Mouse (Mus musculus) forebrain, embryonic 16.5 days (tissue): ENCODE results near the gene Nrm. TPM values are rescaled to one million over a fixed set of nuclear protein-coding genes. Genes with fewer than 3 reads are reported as not detected.
A peak's percentile ranks its signal among the peaks of the same experiment; 100 is the strongest.

ENCODE experiments used
- ATAC-seq: fragments of 200-750 bp; cut with Nextera tagmentation; 2 replicates; pipeline ENCODE4 v1.8.0; 2017; ENCODE audit warnings: mild to moderate bottlenecking, moderate library complexity
- H3K27ac ChIP-seq: fragments of 300-500 bp; sonication (generic); 2 replicates; pipeline ENCODE4 v1.5.1; 2014; ENCODE audit warnings: low read length, control low read depth
- H3K27me3 ChIP-seq: fragments of 300-500 bp; sonication (generic); replicated peaks from 2 replicates; pipeline ENCODE4 v1.6.1; 2014; ENCODE audit warnings: low read length; ENCODE audit not compliant: control insufficient read depth, insufficient read depth
- H3K36me3 ChIP-seq: fragments of 300-500 bp; sonication (generic); 2 replicates; pipeline ENCODE4 v1.6.1; 2014; ENCODE audit not compliant: control insufficient read depth, insufficient read depth
- H3K4me1 ChIP-seq: fragments of 300-500 bp; sonication (generic); replicated peaks from 2 replicates; pipeline ENCODE4 v1.6.1; 2014; ENCODE audit warnings: low read length; ENCODE audit not compliant: control insufficient read depth, insufficient read depth
- H3K4me2 ChIP-seq: fragments of 300-500 bp; sonication (generic); 2 replicates; pipeline ENCODE4 v1.6.1; 2014; ENCODE audit warnings: mild to moderate bottlenecking, low read length, control low read depth
- H3K4me3 ChIP-seq: fragments of 300-500 bp; sonication (generic); replicated peaks from 2 replicates; pipeline ENCODE4 v1.5.1; 2014; ENCODE audit warnings: mild to moderate bottlenecking, low read length, control low read depth
- H3K9ac ChIP-seq: fragments of 300-500 bp; sonication (generic); replicated peaks from 2 replicates; pipeline ENCODE4 v1.6.1; 2014; ENCODE audit warnings: low read depth, low read length, control low read depth
- H3K9me3 ChIP-seq: fragments of 300-500 bp; sonication (generic); 2 replicates; pipeline ENCODE4 v1.6.1; 2016; ENCODE audit warnings: low read length; ENCODE audit not compliant: control insufficient read depth
- WGBS: fragments of 180-500 bp; shearing (Covaris S2); extraction: QIAGEN DNeasy Blood & Tissue Kit; methylation state at CpG from one replicate; pipeline ENCODE4 v1.1.7; 2014; 5-methylcytosine and 5-hydroxymethylcytosine counted together
- polyA plus RNA-seq: library from polyadenylated mRNA; unstranded; fragments of >200 nt; fragmentation: Nextera tagmentation; extraction: Ambion mirVana; gene quantifications from 2 replicates; pipeline ENCODE4 v1.2.1, GENCODE M21; 2015

The Nrm gene
- polyA plus RNA-seq, result 23.4 and 26.1 TPM in 2 replicates

DNA sequence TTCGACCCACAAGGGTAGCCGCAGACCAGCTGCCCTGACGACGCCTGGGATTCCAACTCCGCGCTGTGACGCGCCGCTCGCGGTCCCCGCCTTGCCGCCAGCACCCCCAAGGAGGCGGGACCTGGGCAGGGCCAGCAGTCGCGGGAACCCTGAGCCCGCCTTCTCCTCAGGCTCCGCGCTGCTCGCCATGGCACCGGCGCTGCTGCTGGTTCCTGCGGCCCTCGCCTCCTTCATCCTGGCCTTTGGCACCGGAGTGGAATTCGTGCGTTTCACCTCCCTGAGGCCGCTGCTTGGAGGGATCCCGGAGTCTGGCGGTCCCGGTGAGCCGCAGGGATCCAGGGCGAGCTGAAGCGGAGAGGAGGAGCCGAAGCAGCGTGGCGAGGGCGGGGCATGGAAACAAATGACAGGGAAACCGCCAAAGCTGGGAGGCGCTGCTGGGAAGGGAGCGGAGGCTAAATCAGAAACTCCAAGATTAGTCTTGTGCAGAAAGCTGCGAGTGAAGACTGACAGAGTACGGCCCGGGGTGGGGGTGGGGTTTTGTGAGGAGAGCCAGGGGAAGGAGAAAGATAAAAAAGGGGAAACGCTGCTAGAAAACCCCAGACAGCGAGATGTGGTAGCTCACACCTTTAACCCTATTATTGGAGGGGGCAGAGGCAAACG is at the start of gene Nrm:
Gene Nrm, plus strand, starts transcription at position 121 of the 660 bp plus-strand sequence.
- Histone ChIP-seq H3K4me3 (peak within 1 kb of the TSS; percentile 89), H3K4me1 (peaks cover 17% of the 10 kb centered on the region), H3K9me3 (no peaks in the 10 kb centered on the region), H3K4me2 (peak within 1 kb of the TSS; percentile 74), H3K9ac (peak within 1 kb of the TSS; percentile 83), H3K27ac (peak within 1 kb of the TSS; percentile 97), H3K27me3 (no peaks in the 10 kb centered on the region), H3K36me3 (peaks cover 11% of the 10 kb centered on the region)
- peak; percentile 95 for ATAC-seq
- whole genome bisulfite sequencing, result under 1% methylated on average over 47 of the region's 47 CpGs

DNA sequence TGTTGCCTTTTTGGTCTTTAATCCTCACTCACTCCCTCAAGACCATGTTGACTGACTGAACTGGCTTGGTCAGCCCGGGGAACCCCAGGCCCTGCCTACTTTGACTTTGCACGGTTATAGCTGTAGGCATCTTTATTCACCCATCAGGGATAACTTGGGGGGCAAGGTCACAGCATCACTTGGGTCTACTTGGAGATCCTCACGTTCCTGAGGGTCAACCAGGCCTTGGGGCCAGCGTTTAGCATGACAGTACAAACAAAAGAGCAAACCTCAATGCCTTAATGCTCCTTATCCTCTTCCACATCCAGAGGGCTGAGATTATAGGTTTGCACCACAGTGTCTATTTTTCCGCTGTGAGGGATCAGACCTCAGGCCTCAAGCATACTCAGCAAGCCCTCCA is 48.8 kb upstream of the Nrm start:
- Histone ChIP-seq H3K27ac (no peak overlapping the region), H3K36me3 (no peaks in the 10 kb centered on the region), H3K4me3 (no peak overlapping the region), H3K4me2 (no peak overlapping the region), H3K9ac (no peak overlapping the region), H3K27me3 (no peaks in the 10 kb centered on the region), H3K9me3 (no peaks in the 10 kb centered on the region), H3K4me1 (peaks cover 6% of the 10 kb centered on the region; the same call in 1 of the 2 replicates)
- ATAC-seq, result no peak
- 80% methylated on average over 5 of the region's 5 CpGs for WGBS

DNA sequence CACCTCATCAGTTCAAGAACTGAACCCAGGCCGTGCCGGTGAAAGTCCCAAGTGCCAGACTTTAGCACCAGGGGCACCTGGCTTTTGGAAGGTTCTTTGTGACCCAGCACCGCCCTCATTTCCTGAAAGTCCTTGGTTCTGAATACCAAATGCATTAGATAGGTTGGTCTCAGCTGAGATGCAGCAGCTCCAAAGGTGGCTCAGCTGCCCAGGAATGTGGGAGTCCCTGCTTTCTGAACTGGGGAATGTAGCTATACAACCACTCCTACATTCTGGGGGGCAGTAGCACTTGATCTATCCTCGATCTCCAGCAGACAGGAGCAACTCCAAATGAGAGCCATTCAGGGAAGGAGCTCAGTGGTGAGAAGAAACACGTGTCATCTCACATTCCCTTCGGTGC is 48.4 kb upstream of the Nrm start:
- 68% methylated on average over 6 of the region's 6 CpGs for WGBS
- no peak for ATAC-seq

DNA sequence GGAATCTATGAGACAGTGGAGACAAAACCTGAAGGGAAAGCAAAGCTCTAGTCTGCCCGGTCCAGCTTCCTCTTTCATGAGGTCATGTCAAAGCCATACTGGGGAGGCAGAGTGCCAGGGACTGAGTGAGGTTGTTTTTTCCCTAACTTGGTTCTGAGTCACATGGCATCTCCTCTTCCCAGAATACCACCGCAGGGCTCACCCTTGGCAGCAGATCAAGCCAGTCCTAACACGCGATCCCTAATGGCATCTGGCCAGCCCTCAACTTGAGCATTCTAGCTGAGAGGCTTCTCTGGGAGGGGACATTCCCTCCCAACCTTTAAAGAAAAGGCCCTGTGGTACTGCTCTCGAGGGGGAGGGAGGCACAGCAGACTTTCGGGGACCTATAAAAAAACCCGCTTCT is 47.9 kb upstream of the Nrm start:
- H3K27ac ChIP-seq, result no peak overlapping the region
- no peaks in the 10 kb centered on the region for H3K36me3 ChIP-seq
- H3K4me3 ChIP-seq, result no peak overlapping the region
- H3K27me3 ChIP-seq, result no peaks in the 10 kb centered on the region
- H3K9me3 ChIP-seq, result no peaks in the 10 kb centered on the region
- H3K4me2 ChIP-seq, result no peak overlapping the region
- ATAC-seq, result 0 out of 2 replicates have a peak, but pooled peaks have one; percentile 50
- 17% methylated on average over 7 of the region's 7 CpGs for WGBS
- peaks cover 6% of the 10 kb centered on the region; the same call in 1 of the 2 replicates for H3K4me1 ChIP-seq
- H3K9ac ChIP-seq, result no peak overlapping the region

More for the DNA sequence above, 48.4 kb upstream of the Nrm start:
- H3K36me3 ChIP-seq, result no peaks in the 10 kb centered on the region
- no peak overlapping the region for H3K4me2 ChIP-seq
- H3K9me3 ChIP-seq, result no peaks in the 10 kb centered on the region
- peaks cover 6% of the 10 kb centered on the region; the same call in 1 of the 2 replicates for H3K4me1 ChIP-seq
- H3K27me3 ChIP-seq, result no peaks in the 10 kb centered on the region
- no peak overlapping the region for H3K9ac ChIP-seq
- no peak overlapping the region for H3K4me3 ChIP-seq
- H3K27ac ChIP-seq, result no peak overlapping the region

DNA sequence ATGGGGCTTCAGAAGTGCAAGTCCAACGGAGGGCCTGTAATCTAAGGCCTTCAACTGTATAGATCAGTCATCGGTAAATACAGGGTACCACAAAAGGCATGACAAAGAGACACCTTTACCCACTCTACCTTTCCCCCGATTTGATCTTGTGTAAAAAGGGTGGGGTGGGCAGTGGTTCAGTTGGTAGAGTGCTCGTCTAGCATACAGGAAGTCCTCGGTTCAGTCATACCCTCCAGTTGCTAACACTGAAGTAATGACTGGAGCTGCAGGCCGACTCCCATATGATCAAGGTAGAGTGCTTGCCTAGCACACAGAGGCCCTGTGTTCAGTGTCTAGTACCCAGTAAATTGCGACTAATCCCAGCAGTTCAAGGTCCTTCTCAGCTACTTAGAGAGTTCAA is 47.5 kb upstream of the Nrm start:
- no peaks in the 10 kb centered on the region for H3K27me3 ChIP-seq
- WGBS, result 65% methylated on average over 7 of the region's 7 CpGs

DNA sequence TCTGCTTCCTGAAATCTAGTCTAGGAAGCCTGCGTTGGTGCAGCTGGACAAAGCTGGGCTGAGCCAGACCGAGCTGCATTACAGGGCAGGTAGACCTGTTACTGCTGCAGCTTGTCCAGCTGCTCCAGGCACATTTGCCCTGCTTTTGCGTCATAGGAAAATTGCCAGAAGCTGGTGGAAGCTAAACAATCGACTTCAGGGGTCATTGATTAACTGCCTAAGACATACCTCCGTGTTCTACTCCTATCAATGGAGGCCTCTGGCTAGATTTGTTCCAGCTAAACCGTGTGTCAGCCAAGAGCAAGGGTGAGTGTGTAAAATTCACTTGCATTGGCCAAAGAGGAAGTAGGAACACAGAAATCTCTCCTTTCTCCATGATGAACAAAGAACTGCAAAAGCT is 46.4 kb upstream of the Nrm start:
- Histone ChIP-seq H3K9me3 (no peaks in the 10 kb centered on the region), H3K27me3 (peaks cover 5% of the 10 kb centered on the region; the same call in 1 of the 2 replicates), H3K36me3 (no peaks in the 10 kb centered on the region), H3K4me1 (peaks cover 6% of the 10 kb centered on the region; the same call in 1 of the 2 replicates), H3K9ac (no peak overlapping the region), H3K4me2 (no peak overlapping the region), H3K27ac (no peak overlapping the region), H3K4me3 (no peak overlapping the region)
- WGBS, result 68% methylated on average over 6 of the region's 6 CpGs
- no peak for ATAC-seq

More for the DNA sequence above, 47.5 kb upstream of the Nrm start:
- Histone ChIP-seq H3K4me1 (peaks cover 6% of the 10 kb centered on the region; the same call in 1 of the 2 replicates), H3K27ac (no peak overlapping the region), H3K9me3 (no peaks in the 10 kb centered on the region), H3K4me2 (no peak overlapping the region), H3K9ac (no peak overlapping the region), H3K36me3 (no peaks in the 10 kb centered on the region), H3K4me3 (no peak overlapping the region)
- no peak for ATAC-seq

DNA sequence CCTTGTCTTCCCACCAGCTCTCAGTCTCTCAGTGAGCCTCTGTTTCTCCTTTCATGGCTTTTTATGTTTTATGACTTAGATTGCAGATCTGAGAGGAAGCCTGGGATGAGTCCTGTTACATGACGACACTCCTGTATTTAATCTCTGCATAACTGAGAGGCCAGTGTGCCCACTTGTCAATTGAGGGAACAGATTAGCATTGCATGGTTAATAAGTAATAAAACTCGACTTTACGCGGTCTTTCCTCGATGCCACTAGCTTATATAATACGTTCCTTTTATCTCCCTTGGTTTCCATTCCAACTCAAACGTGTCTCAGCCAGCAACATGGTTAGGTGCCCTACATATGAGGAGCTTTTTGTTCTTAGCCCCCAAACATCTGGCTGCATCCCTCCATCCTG is 45.3 kb upstream of the Nrm start:
- no peak overlapping the region for H3K4me3 ChIP-seq
- 74% methylated on average over 7 of the region's 7 CpGs for WGBS
- H3K27me3 ChIP-seq, result peaks cover 5% of the 10 kb centered on the region; the same call in 1 of the 2 replicates
- H3K27ac ChIP-seq, result no peak overlapping the region
- H3K9me3 ChIP-seq, result no peaks in the 10 kb centered on the region
- ATAC-seq, result no peak
- no peaks in the 10 kb centered on the region for H3K36me3 ChIP-seq
- H3K9ac ChIP-seq, result no peak overlapping the region
- H3K4me1 ChIP-seq, result peaks cover 6% of the 10 kb centered on the region; the same call in 1 of the 2 replicates
- H3K4me2 ChIP-seq, result no peak overlapping the region

DNA sequence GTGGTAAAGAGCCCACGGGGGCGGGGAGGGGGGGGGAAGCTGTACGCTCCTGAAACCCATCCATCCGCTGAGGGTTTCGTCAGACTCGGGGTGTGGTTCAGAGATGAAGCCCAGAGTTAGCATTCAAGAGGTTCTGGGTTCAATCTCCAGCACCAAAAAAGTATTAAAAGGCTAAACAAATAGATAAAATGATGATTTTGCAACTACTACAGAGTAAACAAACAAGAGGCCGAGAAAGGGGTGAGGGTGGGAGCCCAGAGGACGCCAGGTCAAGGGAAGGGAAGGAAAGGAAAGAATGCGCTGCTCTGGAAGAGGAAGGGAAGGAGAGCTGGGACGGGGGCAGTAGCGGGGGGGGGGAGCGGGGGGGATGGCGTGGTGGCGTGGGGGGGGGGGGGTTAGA is 44.4 kb upstream of the Nrm start:
- ATAC-seq, result no peak
- H3K4me2 ChIP-seq, result no peak overlapping the region
- no peaks in the 10 kb centered on the region for H3K36me3 ChIP-seq
- peaks cover 5% of the 10 kb centered on the region; the same call in 1 of the 2 replicates for H3K27me3 ChIP-seq
- no peak overlapping the region for H3K9ac ChIP-seq
- H3K27ac ChIP-seq, result no peak overlapping the region
- H3K9me3 ChIP-seq, result no peaks in the 10 kb centered on the region
- WGBS, result 48% methylated on average over 8 of the region's 14 CpGs
- H3K4me3 ChIP-seq, result no peak overlapping the region
- H3K4me1 ChIP-seq, result peaks cover 14% of the 10 kb centered on the region

DNA sequence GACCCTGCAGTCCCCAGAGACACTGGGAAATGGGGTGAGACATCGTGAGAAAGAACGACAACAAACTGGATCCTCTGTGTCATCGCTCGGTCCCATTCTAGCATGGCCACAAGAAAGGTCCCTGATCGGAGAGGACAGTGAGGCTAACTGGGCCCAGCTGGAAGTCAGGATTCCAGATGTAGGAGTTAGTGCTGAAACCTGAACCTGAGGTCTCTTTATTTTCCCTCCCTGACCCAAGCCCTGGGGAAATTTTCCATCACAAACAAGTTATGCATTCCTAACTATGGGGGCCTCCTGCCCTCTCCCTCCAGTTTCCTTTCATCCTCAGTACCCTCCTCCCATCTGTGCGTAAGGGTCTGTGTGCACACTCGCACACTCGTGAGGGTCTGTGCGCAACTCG is 43.9 kb upstream of the Nrm start:
- no peak for ATAC-seq
- 66% methylated on average over 10 of the region's 10 CpGs for WGBS

More for the DNA sequence above, 43.9 kb upstream of the Nrm start:
- no peaks in the 10 kb centered on the region for H3K9me3 ChIP-seq
- no peaks in the 10 kb centered on the region for H3K36me3 ChIP-seq
- peaks cover 5% of the 10 kb centered on the region; the same call in 1 of the 2 replicates for H3K27me3 ChIP-seq
- H3K27ac ChIP-seq, result no peak overlapping the region
- H3K9ac ChIP-seq, result no peak overlapping the region
- no peak overlapping the region for H3K4me2 ChIP-seq
- H3K4me3 ChIP-seq, result no peak overlapping the region
- H3K4me1 ChIP-seq, result peaks cover 19% of the 10 kb centered on the region
